Mouse (Mus musculus) intestine, postnatal 0 days (tissue): ENCODE data around the gene Zfyve27. TPM values are rescaled to one million over a fixed set of nuclear protein-coding genes. Genes with fewer than 3 reads are reported as not detected.
A peak's percentile ranks its signal among the peaks of the same experiment; 100 is the strongest.

Experiments
- ATAC-seq: fragments of 200-750 bp; cut with Nextera tagmentation; 2 replicates; pipeline ENCODE4 v1.8.0; 2017; ENCODE audit warnings: mild to moderate bottlenecking, moderate TSS enrichment, moderate library complexity
- H3K27ac ChIP-seq: fragments of 300-500 bp; sonication (generic); 2 replicates; pipeline ENCODE4 v1.5.1; 2014; ENCODE audit warnings: mild to moderate bottlenecking, low read depth, low read length, moderate library complexity
- H3K27me3 ChIP-seq: fragments of 300-500 bp; sonication (generic); replicated peaks from 2 replicates; pipeline ENCODE4 v1.6.1; 2014; ENCODE audit warnings: low read length, mixed read lengths; ENCODE audit not compliant: control insufficient read depth, insufficient read depth
- H3K36me3 ChIP-seq: fragments of 300-500 bp; sonication (generic); 2 replicates; pipeline ENCODE4 v1.6.1; 2014; ENCODE audit warnings: mild to moderate bottlenecking, moderate library complexity; ENCODE audit not compliant: control insufficient read depth, insufficient read depth
- H3K4me1 ChIP-seq: fragments of 300-500 bp; sonication (generic); replicated peaks from 2 replicates; pipeline ENCODE4 v1.6.1; 2014; ENCODE audit warnings: antibody characterized with exemption, low read length, mixed read lengths; ENCODE audit not compliant: control insufficient read depth, insufficient read depth
- H3K4me2 ChIP-seq: fragments of 300-500 bp; sonication (generic); replicated peaks from 2 replicates; pipeline ENCODE4 v1.6.1; 2014; ENCODE audit warnings: low read depth, mild to moderate bottlenecking, moderate library complexity
- H3K4me3 ChIP-seq: fragments of 300-500 bp; sonication (generic); 2 replicates; pipeline ENCODE4 v1.5.1; 2014; ENCODE audit warnings: low read depth, low read length
- H3K9ac ChIP-seq: fragments of 300-500 bp; sonication (generic); 2 replicates; pipeline ENCODE4 v1.6.1; 2014; ENCODE audit warnings: mild to moderate bottlenecking, low read depth, low read length
- H3K9me3 ChIP-seq: fragments of 300-500 bp; sonication (generic); 2 replicates; pipeline ENCODE4 v1.6.1; 2016; ENCODE audit warnings: mixed run types; ENCODE audit not compliant: control insufficient read depth
- CTCF ChIP-seq: sonication (generic); IDR thresholded peaks from 2 replicates; pipeline ENCODE4 v1.5.1; 2016; ENCODE audit warnings: low read depth, mild to moderate bottlenecking, control low read depth, antibody characterized with exemption, moderate library complexity
- WGBS: fragments of 180-500 bp; shearing (Covaris S2); extraction: QIAGEN DNeasy Blood & Tissue Kit; methylation state at CpG from one replicate; pipeline ENCODE4 v1.1.7; 2014; 5-methylcytosine and 5-hydroxymethylcytosine counted together
- polyA plus RNA-seq: library from polyadenylated mRNA; unstranded; fragments of >200 nt; fragmentation: Nextera tagmentation; extraction: Ambion mirVana; gene quantifications from 2 replicates; pipeline ENCODE4 v1.2.1, GENCODE M21; 2015

Gene Zfyve27
- polyA plus RNA-seq, 1 experiment from 2014 or later = 13.3 TPM

DNA sequence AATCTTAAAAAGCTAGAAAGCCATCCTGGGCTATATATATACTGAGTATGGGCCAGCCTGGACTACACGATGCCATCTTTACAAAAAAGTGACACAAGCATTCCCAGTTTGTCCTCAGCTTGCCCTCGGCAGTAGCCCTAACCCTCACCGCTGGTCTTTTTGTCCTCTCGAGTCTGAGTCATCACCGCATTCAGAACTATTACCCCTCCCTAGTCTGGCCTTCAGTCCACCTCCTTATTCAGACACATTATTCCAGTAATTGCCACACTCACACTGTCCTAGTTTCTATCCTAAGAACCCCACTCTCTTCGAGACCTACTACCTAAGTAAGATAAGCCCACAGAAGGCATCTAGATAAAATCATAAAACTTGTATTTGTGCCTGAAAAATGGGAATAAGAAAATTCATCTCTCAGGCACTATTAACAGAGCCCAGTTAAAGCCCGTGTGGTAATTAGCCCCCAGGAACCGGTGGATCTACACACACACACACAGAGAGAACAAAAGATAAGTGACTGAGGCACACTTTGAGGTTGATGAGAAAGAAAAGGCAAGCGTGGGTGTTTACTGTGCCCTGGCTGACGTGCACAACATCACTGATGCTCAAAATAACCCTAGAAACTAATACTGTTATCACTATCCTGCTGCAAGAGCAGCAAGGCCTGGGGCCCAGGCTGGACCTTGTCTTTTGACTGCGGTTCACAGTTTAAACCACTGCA lies 38.1 kb upstream of the Zfyve27 start:
- TF ChIP-seq CTCF = no peak
- H3K27me3 ChIP-seq = no peaks in the 10 kb centered on the region
- H3K36me3 ChIP-seq = peaks cover 39% of the 10 kb centered on the region
- H3K4me1 ChIP-seq = 0 out of 2 replicates have a peak, but pooled peaks cover 3% of the 10 kb centered on the region
- no peak overlapping the region for H3K4me3 ChIP-seq
- no peaks in the 10 kb centered on the region for H3K9me3 ChIP-seq
- ATAC-seq = no peak
- H3K4me2 ChIP-seq = no peak overlapping the region
- H3K27ac ChIP-seq = no peak overlapping the region
- no peak overlapping the region; the same call in 1 of the 2 replicates for H3K9ac ChIP-seq
- WGBS = 71% methylated on average over 11 of the region's 11 CpGs

DNA sequence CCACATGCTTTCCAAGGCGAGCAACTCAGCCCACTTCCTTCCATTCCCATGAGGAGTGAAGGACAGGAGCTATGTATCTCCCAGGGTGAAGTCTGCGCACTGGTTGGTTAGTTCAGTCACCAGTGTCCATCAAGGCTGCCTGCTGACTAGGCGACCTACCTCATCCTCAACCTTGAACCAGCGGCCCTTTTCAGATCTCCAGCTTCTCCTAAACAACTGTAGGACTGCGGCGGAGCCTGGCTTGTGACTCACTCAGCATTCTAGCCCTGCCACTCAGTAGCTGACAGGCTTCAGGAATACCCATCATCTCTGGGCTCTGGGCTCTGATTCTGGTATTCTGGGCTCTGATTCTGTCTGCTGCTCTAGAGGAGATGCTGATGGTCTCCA lies 37.5 kb upstream of the Zfyve27 start:
- WGBS = 81% methylated on average over 6 of the region's 6 CpGs

DNA sequence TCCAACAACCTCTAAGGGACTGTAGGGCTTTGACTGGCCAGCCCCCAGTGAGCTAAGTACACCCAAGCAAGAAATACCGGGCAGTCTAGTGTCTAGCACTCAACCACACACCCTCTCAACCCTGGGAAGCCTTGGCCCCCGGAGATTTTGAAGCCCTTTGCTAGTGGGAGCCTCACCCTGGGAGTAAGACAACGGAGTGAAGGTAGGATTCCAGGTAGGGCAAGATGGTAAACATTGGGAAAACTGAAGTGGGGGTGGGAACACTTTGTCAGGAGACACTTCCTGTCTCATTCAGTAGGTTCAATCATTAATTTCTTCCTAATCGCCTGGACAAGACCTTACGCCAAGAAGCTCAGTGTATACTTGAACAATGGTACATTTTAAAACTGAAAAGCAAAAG lies 36.7 kb upstream of the Zfyve27 start:
- no peak overlapping the region for H3K27ac ChIP-seq
- ATAC-seq = no peak
- H3K9ac ChIP-seq = no peak overlapping the region
- no peak overlapping the region for H3K4me3 ChIP-seq
- H3K4me2 ChIP-seq = peak overlapping the region; percentile 43
- no peaks in the 10 kb centered on the region for H3K9me3 ChIP-seq
- H3K4me1 ChIP-seq = 0 out of 2 replicates have a peak, but pooled peaks cover 3% of the 10 kb centered on the region
- H3K36me3 ChIP-seq = peaks cover 27% of the 10 kb centered on the region
- no peaks in the 10 kb centered on the region for H3K27me3 ChIP-seq
- WGBS = 52% methylated on average over 5 of the region's 5 CpGs
- TF ChIP-seq CTCF = no peak

More for the DNA sequence above, 37.5 kb upstream of the Zfyve27 start:
- no peak overlapping the region; the same call in 1 of the 2 replicates for H3K9ac ChIP-seq
- H3K27me3 ChIP-seq = no peaks in the 10 kb centered on the region
- TF ChIP-seq CTCF = no peak
- 0 out of 2 replicates have a peak, but pooled peaks cover 3% of the 10 kb centered on the region for H3K4me1 ChIP-seq
- H3K4me3 ChIP-seq = no peak overlapping the region
- peaks cover 34% of the 10 kb centered on the region for H3K36me3 ChIP-seq
- H3K4me2 ChIP-seq = peak overlapping the region; percentile 43; the same call in 1 of the 2 replicates
- no peaks in the 10 kb centered on the region for H3K9me3 ChIP-seq
- no peak overlapping the region for H3K27ac ChIP-seq
- no peak for ATAC-seq

DNA sequence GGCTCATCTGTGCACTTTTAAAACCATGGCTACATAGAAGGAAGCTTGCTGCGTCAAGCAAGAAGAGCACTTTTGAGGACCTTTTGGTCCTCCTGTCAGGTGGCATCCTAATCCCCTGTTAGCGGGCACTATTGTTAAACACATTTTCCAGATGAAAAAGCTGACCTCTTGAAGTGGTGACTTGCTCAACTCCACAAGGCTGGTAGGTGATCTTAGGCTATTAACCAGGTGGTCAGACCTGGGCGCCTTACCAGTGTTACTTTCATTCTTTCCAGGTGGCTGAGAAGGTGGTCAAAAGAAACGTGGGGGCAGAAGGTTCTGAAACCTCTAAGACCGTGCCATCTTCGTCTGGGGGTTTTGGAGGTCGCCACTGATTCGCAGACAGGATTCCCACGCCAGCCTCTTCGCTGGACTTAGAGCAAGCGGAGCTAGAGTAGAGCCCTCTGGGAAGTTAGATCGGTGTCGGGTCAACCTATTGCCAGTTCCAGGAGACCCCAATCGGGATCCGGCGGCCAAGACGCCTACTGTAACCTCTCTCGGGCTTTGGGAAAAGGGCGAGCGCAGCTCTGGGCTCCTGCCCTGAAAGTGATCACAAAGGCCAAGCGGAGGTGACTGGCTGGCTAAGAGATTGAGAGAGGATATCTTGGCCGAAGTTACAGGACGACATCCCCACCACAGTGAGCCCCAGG lies 35.6 kb upstream of the Zfyve27 start:
- Histone ChIP-seq H3K4me1 (0 out of 2 replicates have a peak, but pooled peaks cover 3% of the 10 kb centered on the region), H3K4me3 (peak overlapping the region; percentile 58), H3K36me3 (peaks cover 16% of the 10 kb centered on the region), H3K9me3 (no peaks in the 10 kb centered on the region), H3K9ac (peak overlapping the region; percentile 79), H3K4me2 (peak overlapping the region; percentile 90), H3K27ac (peak overlapping the region; percentile 70), H3K27me3 (no peaks in the 10 kb centered on the region)
- 4% methylated on average over 23 of the region's 23 CpGs for WGBS
- TF ChIP-seq CTCF = no peak
- peak; percentile 0; the same call in 1 of the 2 replicates for ATAC-seq

DNA sequence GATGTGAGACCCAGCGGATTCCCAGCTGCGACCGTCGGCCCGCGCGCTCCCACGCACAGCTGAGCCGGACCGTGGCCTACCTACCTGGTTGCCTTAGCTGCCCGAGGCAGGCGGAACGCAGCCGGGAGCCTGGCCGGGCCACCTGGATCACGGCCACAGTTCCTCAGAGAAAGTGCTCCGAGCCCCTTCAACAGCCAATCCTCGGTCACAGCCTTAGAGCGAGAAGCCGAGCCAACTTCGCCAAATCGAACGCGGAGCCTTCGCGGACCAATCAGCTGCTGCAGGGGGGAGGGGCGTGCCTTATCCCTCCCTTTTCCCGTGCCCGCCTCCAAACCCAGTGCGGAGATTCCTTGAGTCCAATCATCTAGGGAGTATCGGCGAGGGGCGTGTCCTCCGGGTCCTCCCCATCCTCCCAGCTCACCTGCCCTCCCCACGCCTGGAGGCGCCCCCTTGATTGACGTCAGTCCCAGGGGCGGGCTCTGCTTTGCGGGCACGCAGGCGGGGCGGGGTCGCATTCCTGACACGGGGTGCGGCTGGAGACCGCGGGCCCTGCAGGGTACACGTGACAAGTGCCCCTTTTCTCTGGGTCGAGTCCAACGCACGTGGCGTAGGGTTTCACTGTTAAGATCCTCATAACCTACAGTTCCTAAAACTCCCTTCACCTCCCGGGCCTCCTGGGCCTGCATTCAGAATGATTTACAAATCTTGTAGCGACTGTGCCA lies 34.8 kb upstream of the Zfyve27 start, which contains the start of gene Avpi1:
Gene Avpi1 (minus strand): TSS at position 273 of the 722 bp plus-strand sequence.
- TF ChIP-seq CTCF = no peak
- peaks cover 9% of the 10 kb centered on the region for H3K36me3 ChIP-seq
- H3K4me1 ChIP-seq = 0 out of 2 replicates have a peak, but pooled peaks cover 3% of the 10 kb centered on the region
- no peaks in the 10 kb centered on the region for H3K27me3 ChIP-seq
- WGBS = under 1% methylated on average over 54 of the region's 54 CpGs
- peak within 1 kb of the TSS; percentile 79 for H3K9ac ChIP-seq
- peak within 1 kb of the TSS; percentile 90 for H3K4me2 ChIP-seq
- H3K27ac ChIP-seq = peak within 1 kb of the TSS; percentile 74
- peak; percentile 96 for ATAC-seq
- peak within 1 kb of the TSS; percentile 58 for H3K4me3 ChIP-seq
- H3K9me3 ChIP-seq = no peaks in the 10 kb centered on the region
